Mouse (Mus musculus) lung, adult 2 months (tissue): Measurements from ENCODE around the gene Map4k5.

ENCODE experiments used
- CTCF ChIP-seq: fragments of 200-500 bp; IDR thresholded peaks from 2 replicates; pipeline ENCODE4 v1.5.1; 2011; ENCODE audit warnings: mild to moderate bottlenecking, low read length, control low read depth; ENCODE audit not compliant: insufficient read depth
- POLR2A ChIP-seq: fragments of 200-500 bp; IDR thresholded peaks from 2 replicates; pipeline ENCODE4 v1.6.1; 2011; ENCODE audit warnings: low read depth, mild to moderate bottlenecking, control low read depth, low read length, borderline replicate concordance; ENCODE audit errors: extremely low read depth

- TF ChIP-seq CTCF, result no peak
- no peak for TF ChIP-seq POLR2A
Measured at GRCm38 (mm10) chr12:69809439-69809838, 83.6 kb downstream of the Map4k5 start.
